Mouse (Mus musculus) heart, embryonic 16.5 days (tissue): ENCODE measurements around the gene Banf2. TPM values are rescaled to one million over a fixed set of nuclear protein-coding genes. Genes with fewer than 3 reads are reported as not detected.

Experiments used
- ATAC-seq: fragments of 200-750 bp; cut with Nextera tagmentation; replicated peaks from 2 replicates; pipeline ENCODE4 v1.8.0; 2017; ENCODE audit warnings: moderate number of reproducible peaks; ENCODE audit not compliant: insufficient read depth, low FRiP score; ENCODE audit errors: extremely low read depth
- H3K27ac ChIP-seq: fragments of 300-500 bp; sonication (generic); 2 replicates; pipeline ENCODE4 v1.5.1; 2014; ENCODE audit warnings: mild to moderate bottlenecking, low read length, control low read depth, moderate library complexity
- H3K27me3 ChIP-seq: fragments of 300-500 bp; sonication (generic); 2 replicates; pipeline ENCODE4 v1.6.1; 2014; ENCODE audit warnings: low read length, mixed read lengths; ENCODE audit not compliant: control insufficient read depth, insufficient read depth
- H3K36me3 ChIP-seq: fragments of 300-500 bp; sonication (generic); 2 replicates; pipeline ENCODE4 v1.6.1; 2014; ENCODE audit not compliant: control insufficient read depth, insufficient read depth
- H3K4me1 ChIP-seq: fragments of 300-500 bp; sonication (generic); 2 replicates; pipeline ENCODE4 v1.6.1; 2014; ENCODE audit warnings: low read length, mixed read lengths; ENCODE audit not compliant: control insufficient read depth, insufficient read depth
- H3K4me2 ChIP-seq: fragments of 300-500 bp; sonication (generic); 2 replicates; pipeline ENCODE4 v1.6.1; 2014; ENCODE audit warnings: low read depth, mild to moderate bottlenecking, control low read depth, low read length
- H3K4me3 ChIP-seq: fragments of 300-500 bp; sonication (generic); 2 replicates; pipeline ENCODE4 v1.5.1; 2014; ENCODE audit warnings: mild to moderate bottlenecking, control low read depth, low read length
- H3K9ac ChIP-seq: fragments of 300-500 bp; sonication (generic); 2 replicates; pipeline ENCODE4 v1.6.1; 2014; ENCODE audit warnings: low read length, control low read depth
- H3K9me3 ChIP-seq: fragments of 300-500 bp; sonication (generic); replicated peaks from 2 replicates; pipeline ENCODE4 v1.6.1; 2016; ENCODE audit warnings: low read length; ENCODE audit not compliant: control insufficient read depth
- WGBS: fragments of 180-500 bp; shearing (Covaris S2); extraction: QIAGEN DNeasy Blood & Tissue Kit; methylation state at CpG from one replicate; pipeline ENCODE4 v1.1.7; 2014; 5-methylcytosine and 5-hydroxymethylcytosine counted together
- polyA plus RNA-seq: library from polyadenylated mRNA; unstranded; fragments of >200 nt; fragmentation: Nextera tagmentation; extraction: Ambion mirVana; gene quantifications from 2 replicates; pipeline ENCODE4 v1.2.1, GENCODE M21; 2015

Gene Banf2
- polyA plus RNA-seq, 1 experiment from 2014 or later, result not detected

DNA sequence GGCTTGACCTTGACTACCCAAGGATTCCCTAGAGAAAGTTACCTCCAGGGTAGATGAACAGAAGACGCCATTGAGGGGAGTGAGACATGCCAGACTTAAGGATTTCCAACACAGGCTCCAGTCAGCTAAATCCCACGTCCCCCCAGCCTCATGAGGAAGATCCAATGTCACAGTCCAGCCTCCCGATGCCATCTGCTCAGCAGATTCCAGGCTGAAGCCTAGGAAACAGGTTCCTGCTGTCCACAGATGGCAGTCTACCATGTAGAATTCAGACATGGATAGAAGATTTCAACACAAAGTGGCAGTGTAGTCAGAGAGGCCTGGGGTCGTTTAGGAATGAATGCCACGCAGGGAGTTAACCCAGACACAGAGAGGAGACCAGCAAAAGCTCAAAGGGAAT is 18.4 kb upstream of the Banf2 start:
- no peak for ATAC-seq
- no peak overlapping the region for H3K4me2 ChIP-seq
- 60% methylated on average over 5 of the region's 5 CpGs for WGBS

GRCm38 (mm10) chr2:144015861-144016260 is 17.0 kb upstream of the Banf2 start:
- H3K27ac ChIP-seq, result no peak overlapping the region
- H3K9ac ChIP-seq, result no peak overlapping the region
- no peaks in the 10 kb centered on the region for H3K36me3 ChIP-seq
- no peaks in the 10 kb centered on the region for H3K27me3 ChIP-seq
- H3K9me3 ChIP-seq, result no peaks in the 10 kb centered on the region
- WGBS, result 82% methylated on average over 9 of the region's 9 CpGs
- H3K4me2 ChIP-seq, result no peak overlapping the region
- H3K4me3 ChIP-seq, result no peak overlapping the region
- H3K4me1 ChIP-seq, result no peaks in the 10 kb centered on the region
- ATAC-seq, result no peak

More for the DNA sequence above, 18.4 kb upstream of the Banf2 start:
- no peak overlapping the region for H3K4me3 ChIP-seq
- H3K27ac ChIP-seq, result no peak overlapping the region
- H3K27me3 ChIP-seq, result no peaks in the 10 kb centered on the region
- H3K9ac ChIP-seq, result no peak overlapping the region
- peaks cover 3% of the 10 kb centered on the region for H3K4me1 ChIP-seq
- no peaks in the 10 kb centered on the region for H3K9me3 ChIP-seq
- H3K36me3 ChIP-seq, result no peaks in the 10 kb centered on the region

- Histone ChIP-seq H3K4me2 (no peak overlapping the region), H3K36me3 (no peaks in the 10 kb centered on the region), H3K9ac (no peak overlapping the region), H3K27ac (no peak overlapping the region), H3K27me3 (no peaks in the 10 kb centered on the region), H3K9me3 (no peaks in the 10 kb centered on the region), H3K4me3 (no peak overlapping the region), H3K4me1 (no peaks in the 10 kb centered on the region)
- no peak for ATAC-seq
- WGBS, result 64% methylated on average over 2 of the region's 2 CpGs
These were observed 12.9 kb upstream of the Banf2 start for GRCm38 (mm10) chr2:144019971-144020370.

DNA sequence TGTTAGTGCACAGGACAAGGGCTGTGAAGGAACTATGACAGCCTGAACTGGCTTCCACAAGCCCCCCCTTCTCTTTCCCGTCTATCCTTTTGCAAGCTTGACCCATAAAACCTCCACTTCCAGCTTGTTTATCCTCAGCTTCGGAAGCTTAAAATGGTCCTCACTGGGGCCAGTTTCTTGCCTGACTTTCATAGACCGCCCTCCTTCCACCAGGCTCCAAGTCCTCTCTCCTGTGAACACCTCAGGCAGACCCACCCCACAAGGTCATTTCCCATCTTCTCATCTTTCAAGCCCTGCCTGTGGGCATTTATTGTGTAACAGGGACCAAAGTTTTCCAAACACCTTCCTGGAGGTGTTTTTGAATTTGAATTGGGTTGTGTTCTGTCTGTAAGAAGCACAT is 10.4 kb upstream of the Banf2 start:
- Histone ChIP-seq H3K4me2 (no peak overlapping the region), H3K9me3 (no peaks in the 10 kb centered on the region), H3K4me1 (no peaks in the 10 kb centered on the region), H3K27ac (no peak overlapping the region), H3K36me3 (no peaks in the 10 kb centered on the region), H3K4me3 (no peak overlapping the region), H3K27me3 (no peaks in the 10 kb centered on the region), H3K9ac (no peak overlapping the region)
- no peak for ATAC-seq
- WGBS, result 83% methylated on average over 3 of the region's 3 CpGs

DNA sequence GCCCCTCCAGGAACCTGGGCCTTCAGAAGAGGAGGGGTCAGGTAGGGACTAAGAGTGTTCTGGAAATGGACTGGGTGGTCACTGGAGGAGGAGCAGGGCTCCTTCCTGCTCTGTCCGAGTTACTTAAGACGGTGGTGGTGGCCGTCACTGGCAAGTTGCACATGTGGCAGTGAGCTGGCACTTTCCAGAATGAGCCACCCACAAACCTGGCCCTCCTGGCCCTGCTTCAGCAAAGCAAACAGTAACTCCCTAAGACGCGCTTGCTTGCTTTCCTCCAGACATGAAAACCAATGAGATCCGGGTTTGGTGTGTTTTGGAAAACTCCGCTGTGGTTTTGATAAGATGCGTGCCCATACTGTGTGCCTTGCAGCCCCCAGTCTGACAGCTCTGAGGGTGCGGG is 7.5 kb upstream of the Banf2 start:
- H3K4me1 ChIP-seq, result no peaks in the 10 kb centered on the region

GRCm38 (mm10) chr2:144026456-144026855 is 6.4 kb upstream of the Banf2 start:
- 69% methylated on average over 4 of the region's 4 CpGs for WGBS
- no peaks in the 10 kb centered on the region for H3K9me3 ChIP-seq
- H3K4me3 ChIP-seq, result no peak overlapping the region
- no peak overlapping the region for H3K27ac ChIP-seq
- no peak overlapping the region for H3K4me2 ChIP-seq
- ATAC-seq, result no peak
- no peak overlapping the region for H3K9ac ChIP-seq
- no peaks in the 10 kb centered on the region for H3K27me3 ChIP-seq
- no peaks in the 10 kb centered on the region for H3K4me1 ChIP-seq
- H3K36me3 ChIP-seq, result no peaks in the 10 kb centered on the region

More for the DNA sequence above, 7.5 kb upstream of the Banf2 start:
- ATAC-seq, result no peak
- Histone ChIP-seq H3K36me3 (no peaks in the 10 kb centered on the region), H3K9ac (no peak overlapping the region), H3K27ac (no peak overlapping the region), H3K4me3 (no peak overlapping the region), H3K27me3 (no peaks in the 10 kb centered on the region), H3K9me3 (no peaks in the 10 kb centered on the region), H3K4me2 (no peak overlapping the region)
- WGBS, result 74% methylated on average over 9 of the region's 9 CpGs

DNA sequence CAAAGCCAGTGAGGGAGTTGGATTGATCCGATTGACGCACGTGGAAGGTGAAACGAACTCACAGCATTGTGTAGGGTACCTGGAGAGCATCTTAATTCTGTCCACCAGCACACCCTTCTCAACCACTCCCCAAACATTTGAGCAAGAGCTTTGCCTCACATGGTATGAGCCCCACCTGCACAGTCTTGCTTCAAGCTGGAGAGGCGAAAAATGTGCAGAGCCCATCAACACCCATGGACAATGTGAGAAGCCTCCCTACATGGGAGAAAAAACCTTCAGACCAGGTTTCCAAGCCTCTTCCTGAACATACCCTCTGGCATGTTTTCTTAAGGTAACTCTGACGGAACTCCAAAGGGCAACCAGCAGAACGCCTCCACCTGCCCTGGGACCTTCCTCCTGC is 2.1 kb upstream of the Banf2 start:
- Histone ChIP-seq H3K4me2 (no peak overlapping the region), H3K27ac (no peak overlapping the region), H3K4me3 (no peak overlapping the region), H3K36me3 (no peaks in the 10 kb centered on the region), H3K9me3 (no peaks in the 10 kb centered on the region), H3K27me3 (no peaks in the 10 kb centered on the region), H3K9ac (no peak overlapping the region), H3K4me1 (no peaks in the 10 kb centered on the region)
- 83% methylated on average over 7 of the region's 7 CpGs for WGBS
- ATAC-seq, result no peak

DNA sequence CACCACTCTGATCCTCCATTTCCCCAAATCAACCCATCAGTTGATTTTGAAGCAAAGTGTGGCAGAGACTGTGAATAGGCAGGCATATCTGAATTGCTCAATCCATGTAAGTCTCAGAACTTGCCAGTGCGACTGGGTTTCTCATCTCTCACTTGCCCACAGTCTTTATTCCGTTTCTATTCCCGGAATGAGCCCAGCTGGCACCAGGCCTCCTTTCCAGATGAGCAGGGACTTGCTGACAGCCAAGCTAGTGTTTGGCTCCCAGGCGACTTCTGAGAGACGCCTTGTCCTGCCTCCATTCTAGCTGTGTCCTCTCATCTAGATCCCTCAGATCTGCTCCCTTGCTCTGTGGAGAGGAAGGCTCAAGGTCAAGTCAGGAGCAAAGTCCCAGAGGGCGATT is 11.9 kb downstream of the Banf2 start:
- Histone ChIP-seq H3K27ac (no peak overlapping the region), H3K4me1 (peaks cover 8% of the 10 kb centered on the region), H3K4me2 (no peak overlapping the region), H3K9ac (no peak overlapping the region), H3K27me3 (no peaks in the 10 kb centered on the region), H3K36me3 (0 out of 2 replicates have a peak, but pooled peaks cover 2% of the 10 kb centered on the region), H3K9me3 (peaks cover 16% of the 10 kb centered on the region), H3K4me3 (no peak overlapping the region)
- WGBS, result 44% methylated on average over 6 of the region's 6 CpGs
- no peak for ATAC-seq

- Histone ChIP-seq H3K9me3 (peaks cover 16% of the 10 kb centered on the region), H3K4me3 (no peak overlapping the region), H3K4me1 (peaks cover 8% of the 10 kb centered on the region), H3K36me3 (0 out of 2 replicates have a peak, but pooled peaks cover 2% of the 10 kb centered on the region), H3K9ac (no peak overlapping the region), H3K4me2 (no peak overlapping the region), H3K27me3 (no peaks in the 10 kb centered on the region), H3K27ac (no peak overlapping the region)
- 71% methylated on average over 5 of the region's 5 CpGs for WGBS
- no peak for ATAC-seq
These were observed 13.1 kb downstream of the Banf2 start for GRCm38 (mm10) chr2:144045756-144046560.
